Mouse (Mus musculus): Measurements from ENCODE around the gene Ccdc81. TPM values are rescaled to one million over a fixed set of nuclear protein-coding genes. Genes with fewer than 3 reads are reported as not detected.

The Ccdc81 gene
- polyA plus RNA-seq, 1 experiment from 2014 or later, result not detected

DNA sequence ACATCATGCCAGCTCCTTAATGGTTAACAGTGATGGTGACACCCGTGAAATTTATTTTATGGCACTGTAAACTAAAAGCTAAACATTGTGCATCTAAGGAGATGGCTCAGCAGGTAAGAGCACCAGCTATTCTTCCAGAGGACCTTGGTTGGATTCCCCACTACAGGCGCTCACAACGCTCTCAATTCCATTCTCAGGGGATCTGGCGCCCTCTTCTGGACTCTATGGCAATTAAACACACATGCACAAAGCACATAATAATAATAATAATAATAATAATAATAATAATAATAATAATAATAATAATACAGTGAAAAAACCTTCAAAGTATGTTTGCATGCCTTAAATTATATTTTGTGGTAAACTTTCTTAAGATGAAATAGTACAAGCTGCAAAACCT is 11.6 kb downstream of the Ccdc81 start:
- no peak overlapping the region for H3K4me3 ChIP-seq (ENCODE audit: low read depth, low read length)
- no peaks in the 10 kb centered on the region for H3K4me1 ChIP-seq (ENCODE audit: control insufficient read depth, insufficient read depth, low read length)
- ATAC-seq (ENCODE audit: insufficient number of reproducible peaks, low FRiP score, low TSS enrichment, low read depth) (no peak), DNase-seq (ENCODE audit: low spot score) (peak; percentile 46)
- no peak overlapping the region for H3K9ac ChIP-seq (ENCODE audit: low read length)
- no peaks in the 10 kb centered on the region for H3K27me3 ChIP-seq (ENCODE audit: control insufficient read depth, insufficient read depth, low read length)
- WGBS, result 32% methylated on average over 4 of the region's 4 CpGs
- H3K27ac ChIP-seq (replicated peaks; ENCODE audit: low read depth, low read length), result no peak overlapping the region
- no peaks in the 10 kb centered on the region; the same call in 1 of the 2 replicates for H3K9me3 ChIP-seq (ENCODE audit: control insufficient read depth, low read length)
- no peaks in the 10 kb centered on the region for H3K36me3 ChIP-seq (ENCODE audit: control insufficient read depth, insufficient read depth, low read length)
- H3K4me2 ChIP-seq (ENCODE audit: low read depth, severe bottlenecking), result no peak overlapping the region

- H3K9me3 ChIP-seq (ENCODE audit: control insufficient read depth, low read length), result no peaks in the 10 kb centered on the region
- no peak overlapping the region for H3K4me3 ChIP-seq (ENCODE audit: low read depth, low read length)
- H3K27ac ChIP-seq (replicated peaks; ENCODE audit: low read depth, low read length), result no peak overlapping the region
- no peaks in the 10 kb centered on the region for H3K36me3 ChIP-seq (ENCODE audit: control insufficient read depth, insufficient read depth, low read length)
- no peak overlapping the region for H3K9ac ChIP-seq (ENCODE audit: low read length)
- no peak overlapping the region for H3K4me2 ChIP-seq (ENCODE audit: low read depth, severe bottlenecking)
- 78% methylated on average over 5 of the region's 5 CpGs for WGBS
- no peaks in the 10 kb centered on the region for H3K4me1 ChIP-seq (ENCODE audit: control insufficient read depth, insufficient read depth, low read length)
- no peak for ATAC-seq (ENCODE audit: insufficient number of reproducible peaks, low FRiP score, low TSS enrichment, low read depth)
- DNase-seq (ENCODE audit: low spot score), result no peak
- no peaks in the 10 kb centered on the region for H3K27me3 ChIP-seq (ENCODE audit: control insufficient read depth, insufficient read depth, low read length)
These were observed 12.0 kb downstream of the Ccdc81 start for GRCm38 (mm10) chr7:89891412-89891811.

- no peaks in the 10 kb centered on the region for H3K4me1 ChIP-seq (ENCODE audit: control insufficient read depth, insufficient read depth, low read length)
- DNase-seq (ENCODE audit: low spot score), result no peak
- no peak for ATAC-seq (ENCODE audit: insufficient number of reproducible peaks, low FRiP score, low TSS enrichment, low read depth)
- H3K27me3 ChIP-seq (ENCODE audit: control insufficient read depth, insufficient read depth, low read length), result no peaks in the 10 kb centered on the region
- no peaks in the 10 kb centered on the region for H3K9me3 ChIP-seq (ENCODE audit: control insufficient read depth, low read length)
- 55% methylated on average over 3 of the region's 3 CpGs for WGBS
- no peaks in the 10 kb centered on the region for H3K36me3 ChIP-seq (ENCODE audit: control insufficient read depth, insufficient read depth, low read length)
- no peak overlapping the region for H3K9ac ChIP-seq (ENCODE audit: low read length)
- H3K4me3 ChIP-seq (ENCODE audit: low read depth, low read length), result no peak overlapping the region
- no peak overlapping the region for H3K27ac ChIP-seq (replicated peaks; ENCODE audit: low read depth, low read length)
- H3K4me2 ChIP-seq (ENCODE audit: low read depth, severe bottlenecking), result no peak overlapping the region
These were observed 18.9 kb downstream of the Ccdc81 start for GRCm38 (mm10) chr7:89884551-89884950.

DNA sequence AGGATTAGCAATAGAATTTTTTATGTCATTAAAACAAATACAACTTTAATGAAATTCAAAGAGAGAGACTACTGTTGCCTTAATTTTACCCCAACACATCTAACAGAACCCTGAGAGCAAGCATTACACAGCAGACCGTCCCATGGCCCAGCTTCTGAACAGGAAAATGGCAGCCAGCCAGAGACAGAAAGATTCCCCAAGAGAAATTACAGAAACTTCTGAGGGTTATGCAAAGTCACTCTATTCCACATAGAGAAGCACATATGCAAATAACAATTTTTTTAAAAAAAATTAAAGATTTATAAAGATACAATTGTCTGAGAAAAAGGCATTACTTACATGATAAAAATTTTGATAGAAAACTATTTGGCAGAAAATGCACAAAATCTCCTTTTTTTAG is 23.7 kb downstream of the Ccdc81 start:
- Histone ChIP-seq H3K36me3 (ENCODE audit: control insufficient read depth, insufficient read depth, low read length) (no peaks in the 10 kb centered on the region), H3K27me3 (ENCODE audit: control insufficient read depth, insufficient read depth, low read length) (no peaks in the 10 kb centered on the region), H3K4me2 (ENCODE audit: low read depth, severe bottlenecking) (no peak overlapping the region), H3K9me3 (ENCODE audit: control insufficient read depth, low read length) (no peaks in the 10 kb centered on the region), H3K4me1 (ENCODE audit: control insufficient read depth, insufficient read depth, low read length) (no peaks in the 10 kb centered on the region), H3K9ac (ENCODE audit: low read length) (no peak overlapping the region), H3K4me3 (ENCODE audit: low read depth, low read length) (no peak overlapping the region), H3K27ac (replicated peaks; ENCODE audit: low read depth, low read length) (no peak overlapping the region)
- ATAC-seq (ENCODE audit: insufficient number of reproducible peaks, low FRiP score, low TSS enrichment, low read depth) (no peak), DNase-seq (ENCODE audit: low spot score) (no peak)
- 87% methylated on average over 1 of the region's 1 CpGs for WGBS

DNA sequence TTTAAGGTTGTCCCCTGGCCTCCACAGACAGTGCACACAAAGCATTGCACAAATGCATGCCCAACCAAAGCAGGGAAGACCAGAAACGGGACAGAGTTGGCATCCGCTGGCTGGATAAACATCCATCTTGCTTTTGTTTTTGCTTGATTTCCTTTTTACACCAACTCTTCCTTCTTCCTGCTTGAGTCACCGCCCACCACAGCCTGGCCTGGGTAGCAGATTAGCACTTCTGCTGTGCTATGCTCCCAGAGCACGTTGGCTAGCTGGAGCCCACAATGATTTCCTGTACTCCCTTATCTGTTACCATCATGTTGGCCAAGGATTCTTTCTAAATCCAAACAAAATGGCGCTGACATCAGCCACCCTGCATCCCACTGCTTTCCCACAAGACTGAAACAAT is 36.2 kb downstream of the Ccdc81 start:
- Histone ChIP-seq H3K9ac (ENCODE audit: low read length) (no peak overlapping the region), H3K36me3 (ENCODE audit: control insufficient read depth, insufficient read depth, low read length) (no peaks in the 10 kb centered on the region), H3K9me3 (ENCODE audit: control insufficient read depth, low read length) (no peaks in the 10 kb centered on the region), H3K27me3 (ENCODE audit: control insufficient read depth, insufficient read depth, low read length) (no peaks in the 10 kb centered on the region), H3K27ac (replicated peaks; ENCODE audit: low read depth, low read length) (no peak overlapping the region), H3K4me1 (ENCODE audit: control insufficient read depth, insufficient read depth, low read length) (no peaks in the 10 kb centered on the region), H3K4me3 (ENCODE audit: low read depth, low read length) (no peak overlapping the region), H3K4me2 (ENCODE audit: low read depth, severe bottlenecking) (no peak overlapping the region)
- no peak for DNase-seq (ENCODE audit: low spot score)
- 82% methylated on average over 5 of the region's 5 CpGs for WGBS
- ATAC-seq (ENCODE audit: insufficient number of reproducible peaks, low FRiP score, low TSS enrichment, low read depth), result no peak

- WGBS, result 95% methylated on average over 1 of the region's 1 CpGs
- no peak overlapping the region for H3K27ac ChIP-seq (replicated peaks; ENCODE audit: low read depth, low read length)
These were observed 38.7 kb downstream of the Ccdc81 start for GRCm38 (mm10) chr7:89864769-89865168.

GRCm38 (mm10) chr7:89856440-89857217 is 46.8 kb downstream of the Ccdc81 start:
- WGBS, result 53% methylated on average over 17 of the region's 17 CpGs
- H3K27ac ChIP-seq (replicated peaks; ENCODE audit: low read depth, low read length), result no peak overlapping the region; the same call in 1 of the 2 replicates

More at GRCm38 (mm10) chr7:89864769-89865168, 38.7 kb downstream of the Ccdc81 start:
- no peak for DNase-seq (ENCODE audit: low spot score)
- H3K4me2 ChIP-seq (ENCODE audit: low read depth, severe bottlenecking), result no peak overlapping the region
- H3K4me1 ChIP-seq (ENCODE audit: control insufficient read depth, insufficient read depth, low read length), result no peaks in the 10 kb centered on the region
- no peaks in the 10 kb centered on the region for H3K36me3 ChIP-seq (ENCODE audit: control insufficient read depth, insufficient read depth, low read length)
- H3K9me3 ChIP-seq (ENCODE audit: control insufficient read depth, low read length), result no peaks in the 10 kb centered on the region
- no peak overlapping the region for H3K4me3 ChIP-seq (ENCODE audit: low read depth, low read length)
- no peak overlapping the region for H3K9ac ChIP-seq (ENCODE audit: low read length)
- no peaks in the 10 kb centered on the region for H3K27me3 ChIP-seq (ENCODE audit: control insufficient read depth, insufficient read depth, low read length)
- no peak for ATAC-seq (ENCODE audit: insufficient number of reproducible peaks, low FRiP score, low TSS enrichment, low read depth)

DNA sequence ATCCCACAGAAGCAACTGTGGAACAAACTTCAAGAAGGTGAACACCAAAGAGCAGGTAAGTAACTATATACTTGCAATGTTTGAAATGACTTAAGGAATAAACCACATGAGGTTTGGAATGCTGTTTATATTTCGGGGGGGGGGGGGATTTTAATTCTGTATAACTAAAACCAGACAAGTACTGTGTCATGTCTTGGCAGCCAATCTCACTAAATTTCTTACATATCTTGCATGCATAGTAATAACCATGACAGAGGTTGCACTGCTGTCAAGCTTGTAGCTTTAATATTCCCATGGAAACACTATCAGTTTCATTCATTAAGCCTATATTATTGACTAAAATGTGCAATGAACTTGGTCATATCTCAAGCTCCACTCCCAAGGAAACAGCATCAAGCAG is 48.2 kb downstream of the Ccdc81 start:
- no peak overlapping the region for H3K9ac ChIP-seq (ENCODE audit: low read length)
- H3K27ac ChIP-seq (replicated peaks; ENCODE audit: low read depth, low read length), result no peak overlapping the region
- H3K27me3 ChIP-seq (ENCODE audit: control insufficient read depth, insufficient read depth, low read length), result no peaks in the 10 kb centered on the region
- no peak overlapping the region for H3K4me3 ChIP-seq (ENCODE audit: low read depth, low read length)
- 0 out of 2 replicates have a peak, but pooled peaks cover 3% of the 10 kb centered on the region for H3K4me1 ChIP-seq (ENCODE audit: control insufficient read depth, insufficient read depth, low read length)
- DNase-seq (ENCODE audit: low spot score), result no peak
- H3K36me3 ChIP-seq (ENCODE audit: control insufficient read depth, insufficient read depth, low read length), result no peaks in the 10 kb centered on the region
- 80% methylated on average over 1 of the region's 1 CpGs for WGBS
- no peak for ATAC-seq (ENCODE audit: insufficient number of reproducible peaks, low FRiP score, low TSS enrichment, low read depth)
- H3K4me2 ChIP-seq (ENCODE audit: low read depth, severe bottlenecking), result no peak overlapping the region
- no peaks in the 10 kb centered on the region for H3K9me3 ChIP-seq (ENCODE audit: control insufficient read depth, low read length)

More at GRCm38 (mm10) chr7:89856440-89857217, 46.8 kb downstream of the Ccdc81 start:
- H3K27me3 ChIP-seq (ENCODE audit: control insufficient read depth, insufficient read depth, low read length), result no peaks in the 10 kb centered on the region
- no peak overlapping the region for H3K4me2 ChIP-seq (ENCODE audit: low read depth, severe bottlenecking)
- ATAC-seq (ENCODE audit: insufficient number of reproducible peaks, low FRiP score, low TSS enrichment, low read depth), result peak; percentile 93
- H3K9me3 ChIP-seq (ENCODE audit: control insufficient read depth, low read length), result no peaks in the 10 kb centered on the region
- H3K4me3 ChIP-seq (ENCODE audit: low read depth, low read length), result no peak overlapping the region
- H3K9ac ChIP-seq (ENCODE audit: low read length), result 0 out of 2 replicates have a peak overlapping the region, but pooled peaks have one; percentile 30
- H3K36me3 ChIP-seq (ENCODE audit: control insufficient read depth, insufficient read depth, low read length), result no peaks in the 10 kb centered on the region
- peak; percentile 66 for DNase-seq (ENCODE audit: low spot score)
- 0 out of 2 replicates have a peak, but pooled peaks cover 3% of the 10 kb centered on the region for H3K4me1 ChIP-seq (ENCODE audit: control insufficient read depth, insufficient read depth, low read length)
